Mouse (Mus musculus): ENCODE measurements around the gene 1700007K13Rik. TPM values are rescaled to one million over a fixed set of nuclear protein-coding genes. Genes with fewer than 3 reads are reported as not detected.

The 1700007K13Rik gene
- polyA plus RNA-seq, 1 experiment from 2014 or later: 3.1 TPM

Other genes with a start within 250 kb of the 1700007K13Rik start
- 11.3 and 14.0 TPM in 2 replicates for gene Ppp1r26, start 19.5 kb downstream of the 1700007K13Rik start, polyA plus RNA-seq (2015; fragmentation: Nextera tagmentation; extraction: Ambion mirVana)
- 51.9 and 52.6 TPM in 2 replicates for gene Mrps2, start 1.7 kb upstream of the 1700007K13Rik start, polyA plus RNA-seq (2015; fragmentation: Nextera tagmentation; extraction: Ambion mirVana)
- gene Gbgt1, start 30.6 kb upstream of the 1700007K13Rik start, polyA plus RNA-seq (2015; fragmentation: Nextera tagmentation; extraction: Ambion mirVana): 0.52 and 1.0 TPM in 2 replicates
- gene Gm10134, start 39.8 kb upstream of the 1700007K13Rik start, polyA plus RNA-seq (2015; fragmentation: Nextera tagmentation; extraction: Ambion mirVana): 2.1 and 3.6 TPM in 2 replicates
- gene Ralgds, start 46.8 kb upstream of the 1700007K13Rik start, polyA plus RNA-seq (2015; fragmentation: Nextera tagmentation; extraction: Ambion mirVana): 78.9 and 87.9 TPM in 2 replicates
- 0.08 and 0.13 TPM in 2 replicates for gene Cel, start 97.1 kb upstream of the 1700007K13Rik start, polyA plus RNA-seq (2015; fragmentation: Nextera tagmentation; extraction: Ambion mirVana)
- 40.8 and 46.8 TPM in 2 replicates for gene Gtf3c5, start 117.4 kb upstream of the 1700007K13Rik start, polyA plus RNA-seq (2015; fragmentation: Nextera tagmentation; extraction: Ambion mirVana)
- 0.19 and 0.23 TPM in 2 replicates for gene Gfi1b, start 155.7 kb upstream of the 1700007K13Rik start, polyA plus RNA-seq (2015; fragmentation: Nextera tagmentation; extraction: Ambion mirVana)
- gene Tsc1, start 174.9 kb upstream of the 1700007K13Rik start, polyA plus RNA-seq (2015; fragmentation: Nextera tagmentation; extraction: Ambion mirVana): 33.7 and 33.9 TPM in 2 replicates
- 3.8 and 4.0 TPM in 2 replicates for gene Spaca9, start 233.4 kb upstream of the 1700007K13Rik start, polyA plus RNA-seq (2015; fragmentation: Nextera tagmentation; extraction: Ambion mirVana)
- gene Ak8, start 233.8 kb upstream of the 1700007K13Rik start, polyA plus RNA-seq (2015; fragmentation: Nextera tagmentation; extraction: Ambion mirVana): 1.9 and 2.3 TPM in 2 replicates

All from hindbrain, embryonic 13.5 days (tissue).